Mouse (Mus musculus) ES-Bruce4 (cell line): Measurements from ENCODE around the gene Scamp3.

Experiments used
- CTCF ChIP-seq: IDR thresholded peaks from one replicate; pipeline ENCODE4 v1.8.1; 2011; ENCODE audit warnings: low read depth, low read length
- EP300 ChIP-seq: IDR thresholded peaks from 2 replicates; pipeline ENCODE4 v1.6.1; 2011; ENCODE audit warnings: low read depth, low read length; ENCODE audit not compliant: insufficient read depth

- TF ChIP-seq EP300 (no peak), CTCF (no peak)
Measured at GRCm38 (mm10) chr3:89163643-89164245, 13.5 kb upstream of the Scamp3 start.
